Mouse (Mus musculus) hindbrain, postnatal 0 days (tissue): ENCODE measurements at regions not wholly inside any gene's neighbourhood (a gene's known extent, or its start where the extent isn't known, plus 50 kb on each side); places are given as distances from the start of the nearest gene placed in this dataset.
"Not testable (repeated sequence)": the region's sequence is repeated elsewhere in the genome, so short reads cannot be mapped to it uniquely, and the experiment has no call there.

Experiments used
- ATAC-seq: fragments of 200-750 bp; cut with Nextera tagmentation; 2 replicates; pipeline ENCODE4 v1.8.0; 2017; ENCODE audit warnings: mild to moderate bottlenecking, moderate TSS enrichment, moderate library complexity
- DNase-seq: peaks from one replicate; pipeline ENCODE4 v3.0.0-alpha.2; 2015; ENCODE audit warnings: low spot score
- H3K27ac ChIP-seq: fragments of 300-500 bp; sonication (generic); 2 replicates; pipeline ENCODE4 v1.5.1; 2014; ENCODE audit warnings: mild to moderate bottlenecking
- H3K27me3 ChIP-seq: fragments of 300-500 bp; sonication (generic); 2 replicates; pipeline ENCODE4 v1.6.1; 2014; ENCODE audit warnings: low read length, mixed read lengths; ENCODE audit not compliant: insufficient read depth
- H3K36me3 ChIP-seq: fragments of 300-500 bp; sonication (generic); 2 replicates; pipeline ENCODE4 v1.6.1; 2014; ENCODE audit warnings: low read length, mixed read lengths; ENCODE audit not compliant: insufficient read depth
- H3K4me1 ChIP-seq: fragments of 300-500 bp; sonication (generic); 2 replicates; pipeline ENCODE4 v1.6.1; 2014; ENCODE audit warnings: antibody characterized with exemption, low read length, mixed read lengths; ENCODE audit not compliant: insufficient read depth
- H3K4me2 ChIP-seq: fragments of 300-500 bp; sonication (generic); 2 replicates; pipeline ENCODE4 v1.6.1; 2014; ENCODE audit warnings: low read depth, mild to moderate bottlenecking, low read length, moderate library complexity, mixed read lengths
- H3K4me3 ChIP-seq: fragments of 300-500 bp; sonication (generic); 2 replicates; pipeline ENCODE4 v1.5.1; 2014; ENCODE audit warnings: low read length
- H3K9ac ChIP-seq: fragments of 300-500 bp; sonication (generic); replicated peaks from 2 replicates; pipeline ENCODE4 v1.6.1; 2014; ENCODE audit warnings: mild to moderate bottlenecking, low read length, moderate library complexity, mixed read lengths
- H3K9me3 ChIP-seq: fragments of 300-500 bp; sonication (generic); 2 replicates; pipeline ENCODE4 v1.6.1; 2016; ENCODE audit warnings: low read length, mixed read lengths
- CTCF ChIP-seq: IDR thresholded peaks from 2 replicates; pipeline ENCODE4 v1.5.1; 2016; ENCODE audit warnings: antibody characterized with exemption, control low read depth, low read depth
- WGBS: fragments of 180-500 bp; shearing (Covaris S2); extraction: QIAGEN DNeasy Blood & Tissue Kit; methylation state at CpG from one replicate; pipeline ENCODE4 v1.1.7; 2014; 5-methylcytosine and 5-hydroxymethylcytosine counted together

DNA sequence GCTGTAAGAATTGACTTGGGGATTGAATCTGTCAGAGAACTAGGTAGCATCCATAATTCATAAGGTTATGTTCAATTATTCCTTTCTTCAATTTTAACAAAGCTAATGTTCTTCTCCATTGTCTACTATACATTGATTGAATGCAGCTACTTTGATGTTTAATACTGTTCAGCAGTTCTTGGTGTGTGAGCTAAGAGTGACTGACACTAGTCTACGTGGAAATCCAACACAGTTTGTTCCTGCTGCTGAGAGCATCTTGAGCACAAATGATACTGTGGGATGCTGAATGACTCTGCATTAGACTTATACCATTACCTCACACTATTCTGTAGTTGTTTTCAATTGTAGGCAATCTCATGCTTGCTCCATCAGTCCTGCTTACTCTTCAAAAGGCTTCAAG is 249.4 kb upstream of the Akr1e1 start:
- DNase-seq = no peak
- Histone ChIP-seq H3K4me1 (no peaks in the 10 kb centered on the region), H3K27me3 (no peaks in the 10 kb centered on the region), H3K9ac (no peak overlapping the region), H3K4me2 (no peak overlapping the region), H3K36me3 (no peaks in the 10 kb centered on the region), H3K4me3 (no peak overlapping the region), H3K27ac (no peak overlapping the region), H3K9me3 (no peaks in the 10 kb centered on the region)
- no peak for ATAC-seq
- TF ChIP-seq CTCF = no peak
- 36% methylated on average over 1 of the region's 1 CpGs for WGBS

DNA sequence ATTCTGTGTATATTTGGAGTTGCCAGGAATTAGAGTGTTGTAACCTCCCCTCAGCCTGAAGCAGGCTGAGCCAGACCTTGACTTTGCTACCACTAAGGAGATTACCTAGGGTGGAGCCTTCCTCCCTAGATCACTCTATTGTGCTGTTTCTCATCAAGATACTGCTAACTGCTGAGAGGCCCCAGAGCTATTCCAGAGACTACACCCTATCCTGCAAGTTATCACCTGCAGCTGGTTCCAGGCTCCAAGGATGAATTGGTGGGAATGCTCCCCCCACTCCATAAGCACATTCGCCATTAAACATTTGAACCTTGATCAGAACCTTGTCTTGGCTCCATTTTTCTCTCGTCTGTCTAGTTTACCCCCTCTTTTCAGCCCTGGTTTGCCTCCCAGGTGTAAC is 230.5 kb upstream of the Akr1e1 start:
- WGBS = 91% methylated on average over 2 of the region's 2 CpGs
- ATAC-seq, H3K4me3 ChIP-seq, H3K4me2 ChIP-seq, H3K27me3 ChIP-seq, H3K36me3 ChIP-seq, H3K9me3 ChIP-seq, H3K27ac ChIP-seq, H3K9ac ChIP-seq, H3K4me1 ChIP-seq, DNase-seq: not testable (repeated sequence)

DNA sequence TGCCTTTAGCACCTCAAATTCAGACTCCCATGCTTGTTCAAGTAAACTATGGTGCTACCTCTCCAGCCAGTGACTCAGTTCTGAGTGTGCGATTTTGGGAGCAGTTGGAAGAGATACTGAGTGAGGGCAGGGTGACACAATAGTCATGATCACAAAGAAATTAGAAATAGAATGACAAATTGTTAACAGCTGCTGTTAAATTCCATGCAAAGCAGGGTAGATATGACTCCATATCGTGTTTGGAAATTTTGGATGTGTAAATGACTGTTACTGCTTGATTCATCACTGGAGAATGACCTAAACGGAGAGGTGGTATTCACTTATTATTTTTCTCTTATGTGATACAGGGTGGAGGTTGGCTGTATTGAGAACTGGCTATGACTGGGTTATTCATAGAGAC is 217.8 kb upstream of the Akr1e1 start:
- Histone ChIP-seq H3K27ac (no peak overlapping the region), H3K4me3 (no peak overlapping the region), H3K9ac (no peak overlapping the region), H3K36me3 (no peaks in the 10 kb centered on the region), H3K4me2 (no peak overlapping the region), H3K9me3 (no peaks in the 10 kb centered on the region), H3K4me1 (no peaks in the 10 kb centered on the region), H3K27me3 (no peaks in the 10 kb centered on the region)
- WGBS = 88% methylated on average over 3 of the region's 3 CpGs
- TF ChIP-seq CTCF = no peak
- DNase-seq = no peak
- ATAC-seq = no peak

DNA sequence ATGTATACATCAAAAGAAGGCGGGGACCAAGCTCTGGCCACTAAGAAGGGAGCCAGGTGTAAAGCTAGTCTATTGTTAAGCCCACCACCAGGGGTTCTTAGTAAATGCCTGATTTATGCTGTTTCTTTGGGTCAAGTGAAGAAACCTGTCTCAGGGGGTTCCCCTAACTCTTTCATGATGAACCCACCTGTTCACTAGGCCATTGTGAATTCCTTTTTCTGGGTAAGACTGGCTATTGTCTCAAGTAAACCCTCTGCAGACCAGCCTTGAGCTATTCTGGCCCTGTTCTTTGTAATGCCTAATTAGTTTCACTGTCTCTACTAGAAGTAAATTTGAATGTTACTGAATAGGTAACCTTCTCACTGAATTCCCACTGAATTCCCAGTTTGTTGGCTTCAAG is 216.8 kb upstream of the Akr1e1 start:
- not testable (repeated sequence) for DNase-seq, H3K9me3 ChIP-seq, H3K9ac ChIP-seq, H3K4me3 ChIP-seq, H3K27ac ChIP-seq, H3K4me1 ChIP-seq, ATAC-seq, H3K4me2 ChIP-seq, H3K36me3 ChIP-seq, H3K27me3 ChIP-seq
- WGBS = 95% methylated on average over 1 of the region's 1 CpGs

DNA sequence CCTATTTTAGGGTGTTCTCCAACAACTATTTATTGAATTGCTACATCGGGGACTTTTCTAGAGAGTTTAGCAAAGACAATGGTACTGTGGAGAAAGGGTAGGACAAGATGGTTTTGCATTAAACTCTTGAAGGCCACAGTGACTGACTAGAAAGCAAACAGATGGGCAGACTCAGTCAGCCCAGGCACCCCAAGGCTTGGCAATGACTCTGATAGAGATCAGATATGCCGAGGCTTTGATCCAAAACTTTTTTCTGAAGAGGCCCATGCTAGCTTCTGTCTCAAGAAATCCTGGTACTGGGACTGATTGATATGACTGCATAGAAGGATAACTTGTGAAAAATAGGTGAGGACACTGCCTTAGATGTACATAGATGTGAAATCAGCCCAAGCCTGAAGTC is 197.9 kb upstream of the Akr1e1 start:
- Histone ChIP-seq H3K4me1 (no peaks in the 10 kb centered on the region), H3K27me3 (no peaks in the 10 kb centered on the region), H3K9ac (no peak overlapping the region), H3K4me3 (no peak overlapping the region), H3K9me3 (no peaks in the 10 kb centered on the region), H3K27ac (no peak overlapping the region), H3K36me3 (no peaks in the 10 kb centered on the region), H3K4me2 (no peak overlapping the region)
- no peak for DNase-seq
- 81% methylated on average over 2 of the region's 2 CpGs for WGBS
- ATAC-seq = no peak
- TF ChIP-seq CTCF = no peak

DNA sequence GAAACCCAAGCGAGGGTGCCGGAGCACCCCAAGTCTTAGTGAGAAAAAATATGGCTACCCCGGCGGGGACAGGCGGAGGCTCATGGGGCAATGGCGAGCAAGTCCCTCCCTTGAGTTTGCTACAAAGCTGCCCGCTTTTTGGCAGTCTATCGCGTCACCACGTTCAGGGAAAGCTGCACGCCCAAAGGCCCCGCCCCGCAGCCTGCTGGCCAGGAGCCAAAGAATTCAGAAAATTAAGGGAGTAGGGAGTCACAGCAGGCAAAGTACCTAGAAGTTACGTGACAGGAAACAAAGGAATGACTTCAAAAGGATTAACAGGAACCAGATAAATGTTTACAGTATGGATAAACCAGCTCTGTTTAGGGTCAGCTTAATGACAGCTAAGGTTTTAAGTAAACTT is 191.7 kb upstream of the Akr1e1 start:
- DNase-seq (no peak), ATAC-seq (no peak)
- Histone ChIP-seq H3K9ac (no peak overlapping the region), H3K36me3 (no peaks in the 10 kb centered on the region), H3K27ac (no peak overlapping the region), H3K4me3 (no peak overlapping the region), H3K4me2 (no peak overlapping the region), H3K9me3 (peaks cover 10% of the 10 kb centered on the region; the same call in 1 of the 2 replicates), H3K27me3 (no peaks in the 10 kb centered on the region), H3K4me1 (no peaks in the 10 kb centered on the region)
- TF ChIP-seq CTCF = no peak
- WGBS = 93% methylated on average over 14 of the region's 14 CpGs

DNA sequence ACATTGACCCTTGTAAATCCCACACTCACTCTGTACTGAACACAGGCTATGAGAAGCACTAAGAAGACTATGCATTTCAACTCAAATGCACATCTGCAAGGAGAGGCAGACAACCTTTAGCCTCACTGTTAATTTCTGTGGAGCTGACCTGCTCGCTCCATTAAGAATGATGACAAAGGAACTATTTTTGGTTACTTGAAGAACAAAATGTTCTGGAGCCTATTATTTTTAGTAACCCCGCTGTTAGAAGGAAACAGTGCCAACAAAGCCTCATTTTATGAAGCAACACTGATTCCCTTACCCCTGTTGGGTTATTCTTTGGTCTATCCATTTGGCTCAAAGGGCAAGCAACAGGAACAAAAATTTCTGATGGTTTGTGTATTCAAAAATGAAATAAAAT is 182.2 kb upstream of the Akr1e1 start:
- H3K4me2 ChIP-seq = no peak overlapping the region
- no peaks in the 10 kb centered on the region for H3K9me3 ChIP-seq
- DNase-seq = no peak
- H3K27ac ChIP-seq = no peak overlapping the region
- H3K27me3 ChIP-seq = no peaks in the 10 kb centered on the region
- no peak for TF ChIP-seq CTCF
- no peak for ATAC-seq
- WGBS = 68% methylated on average over 2 of the region's 2 CpGs
- no peak overlapping the region for H3K9ac ChIP-seq
- H3K36me3 ChIP-seq = no peaks in the 10 kb centered on the region
- no peak overlapping the region for H3K4me3 ChIP-seq
- H3K4me1 ChIP-seq = no peaks in the 10 kb centered on the region

DNA sequence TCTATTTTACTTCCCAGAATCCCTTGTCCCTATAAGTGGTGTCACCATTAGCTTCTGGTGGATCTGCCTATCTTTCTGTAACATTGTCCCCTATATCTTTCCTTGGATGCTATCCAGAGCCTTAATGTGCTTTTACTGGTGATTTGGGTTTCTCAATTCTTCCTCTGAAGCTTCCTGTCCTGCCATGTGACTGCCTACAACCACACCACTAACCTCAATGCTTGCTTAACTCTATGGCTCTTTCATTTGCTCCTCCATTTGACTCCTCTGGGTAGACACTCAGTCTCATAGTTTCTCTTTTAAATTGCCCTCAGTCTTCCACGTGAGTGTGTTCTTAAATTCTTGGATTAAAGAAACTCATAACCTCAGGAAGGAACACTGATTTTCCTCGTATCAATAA is 181.4 kb upstream of the Akr1e1 start:
- Histone ChIP-seq H3K9me3 (no peaks in the 10 kb centered on the region), H3K4me2 (no peak overlapping the region), H3K27me3 (no peaks in the 10 kb centered on the region), H3K9ac (no peak overlapping the region), H3K27ac (no peak overlapping the region), H3K4me3 (no peak overlapping the region), H3K36me3 (no peaks in the 10 kb centered on the region), H3K4me1 (no peaks in the 10 kb centered on the region)
- ATAC-seq = no peak
- WGBS = 78% methylated on average over 2 of the region's 2 CpGs
- DNase-seq = no peak
- no peak for TF ChIP-seq CTCF
